8 mouse cellular contexts compared by ENCODE assay signal in the genomic region with DNA sequence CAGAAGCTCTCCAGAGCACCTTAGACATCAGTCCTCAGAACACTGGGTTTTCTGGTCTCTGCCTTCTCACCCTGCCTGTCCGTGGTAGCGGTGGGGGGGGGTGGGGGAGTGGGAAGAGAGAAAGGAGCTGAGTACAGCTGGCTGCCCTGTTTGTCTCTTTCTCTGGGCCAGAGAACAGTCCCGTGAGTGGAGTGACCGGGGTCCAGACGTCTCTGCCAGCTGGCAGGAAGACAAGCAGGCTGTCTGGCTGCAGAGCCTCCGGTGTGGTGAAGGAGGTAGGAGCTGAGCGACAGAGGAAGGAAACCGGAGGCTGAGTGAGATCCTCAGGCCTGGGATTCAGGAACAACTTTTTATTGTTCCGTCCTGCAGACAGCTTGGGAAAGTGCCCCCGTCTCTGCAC. TPM values are rescaled to one million over a fixed set of nuclear protein-coding genes. Genes with fewer than 3 reads are reported as not detected.
DNase-seq lines count a peak whose midpoint lies in the region; TF ChIP-seq lines count a peak whose summit lies in the region.

No protein-coding gene starts in this region.

- H3K4me3 ChIP-seq in lung, adult 2 months (replicated peaks; ENCODE audit: extremely low read depth, low read depth, low read length), result no peak overlapping the region

- H3K4me1 ChIP-seq in lung, adult 2 months (ENCODE audit: control insufficient read depth, insufficient read depth, low read length), result peaks cover 4% of the 10 kb centered on the region

- 3% methylated on average over 10 of the region's 10 CpGs for WGBS in lung, adult 2 months

- no peak for TF ChIP-seq POLR2A in lung, adult 2 months (IDR thresholded peaks at IDR 0.05; ENCODE audit: borderline replicate concordance, extremely low read depth, low read depth, low read length)

- peak; percentile 13 for DNase-seq in cerebellum, adult 9-11 months
- DNase-seq in cerebellum, adult 9-10 months, result no peak
- peak; percentile 69 to 76 for DNase-seq in frontal cortex, postnatal 10 days (ENCODE audit: low spot score in 2 of 2)
- DNase-seq in heart, postnatal 36 days, result peak; percentile 86 to 87
- peak; percentile 93 to 94 for DNase-seq in kidney, postnatal 36 days
- DNase-seq in lung, adult 2 months, result peak; percentile 28
- peak; percentile 57 for DNase-seq in ovary, postnatal 36 days (ENCODE audit: low spot score)
- no peak for DNase-seq in MN1 (ENCODE audit: low spot score)

- no peak for TF ChIP-seq CTCF in lung, adult 2 months (IDR thresholded peaks at IDR 0.05; ENCODE audit: insufficient read depth, low read length)

- intact Hi-C loops in heart, postnatal 36 days (cut with DNase I), result loop anchor here (1.0 to 5.0 kb wide), 4 partner anchors 28 to 116 kb away; partner anchors contain the start of gene Pmepa1

RNA-seq across cellular contexts. Expression of gene Pmepa1, which starts 59.5 kb away (rescaled TPM):
- total RNA-seq in heart, postnatal 36 days (2021), result 10 to 100 TPM; 27.1 to 27.4 TPM
- 96.2 and 97.7 TPM in 2 replicates for polyA plus RNA-seq in lung, adult 2 months (2012; rRNA removed)

Comparison
In these comparisons a context has a peak if more than half of its experiments do, and no peak if none do; other contexts are left out.
1. DNase-seq: peak in cerebellum, adult 9-11 months (single experiment), frontal cortex, postnatal 10 days (2 of 2), heart, postnatal 36 days (2 of 2), kidney, postnatal 36 days (2 of 2), lung, adult 2 months (single experiment) and ovary, postnatal 36 days (single experiment); none in cerebellum, adult 9-10 months (single experiment) and MN1 (single experiment).